8 mouse cellular contexts compared by ENCODE assay signal in the genomic region with DNA sequence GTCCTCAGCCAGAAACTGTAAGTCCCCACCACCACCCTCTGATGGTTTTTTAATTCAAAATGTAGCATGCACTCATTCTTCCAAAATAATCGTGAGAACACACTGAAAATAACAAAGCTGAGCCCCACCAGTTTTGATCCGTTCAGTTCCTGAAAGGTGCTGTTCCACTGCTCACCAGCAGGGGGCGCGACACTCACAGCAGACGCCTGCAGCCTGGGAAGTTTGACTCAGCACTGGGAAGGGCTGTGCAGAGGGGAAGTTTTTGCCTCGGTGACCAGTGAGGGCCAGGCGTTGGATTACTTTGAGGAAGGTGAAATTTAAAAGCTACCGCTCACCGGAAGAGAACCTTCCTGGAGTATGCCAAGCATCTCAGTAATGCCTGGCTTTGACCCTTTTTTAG.
DNase-seq lines count a peak whose midpoint lies in the region; ATAC-seq and TF ChIP-seq lines count a peak whose summit lies in the region.

No protein-coding gene starts in this region.

- no peaks in the 10 kb centered on the region for H3K27me3 ChIP-seq in Patski
- H3K27me3 ChIP-seq in hindbrain, embryonic 14.5 days (ENCODE audit: control insufficient read depth, insufficient read depth, low read length): no peaks in the 10 kb centered on the region

- H3K9ac ChIP-seq in hindbrain, embryonic 14.5 days: no peak overlapping the region

- H3K4me2 ChIP-seq in hindbrain, embryonic 14.5 days (replicated peaks): no peak overlapping the region

- no peaks in the 10 kb centered on the region for H3K9me3 ChIP-seq in hindbrain, embryonic 14.5 days (ENCODE audit: control insufficient read depth, low read length)

- no peak overlapping the region for H3K27ac ChIP-seq in hindbrain, embryonic 14.5 days

- H3K4me3 ChIP-seq in hindbrain, embryonic 14.5 days (replicated peaks; ENCODE audit: low read length): no peak overlapping the region

- H3K36me3 ChIP-seq in hindbrain, embryonic 14.5 days (replicated peaks; ENCODE audit: control insufficient read depth, insufficient read depth): no peaks in the 10 kb centered on the region

- in situ Hi-C loops in Patski (cut with MboI; ENCODE audit: low pct_unique_long_range_greater_than_20kb): loop anchor here (5.0 kb wide), 2 partner anchors 173 to 328 kb away; no protein-coding TSS in a partner anchor

- DNase-seq in Patski (ENCODE audit: low read depth, low spot score): peak; percentile 22
- peak; percentile 81 for DNase-seq in cerebellum, adult 8-10 months
- DNase-seq in frontal cortex, adult 2 months (ENCODE audit: extremely low spot score in 1 of 2, low spot score in 1 of 2): peak; percentile 53 to 92
- DNase-seq in hindbrain, embryonic 14.5 days (ENCODE audit: low spot score): peak; percentile 84
- DNase-seq in layer of hippocampus, postnatal 36 days: peak; percentile 83 to 86
- peak; percentile 83 for DNase-seq in lung, postnatal 25 days (ENCODE audit: low spot score)
- peak; percentile 84 for DNase-seq in right cerebral cortex, postnatal 14 days
- peak; percentile 87 for DNase-seq in urinary bladder, postnatal 25 days (ENCODE audit: low spot score)

- 2% methylated on average over 9 of the region's 9 CpGs for WGBS in hindbrain, embryonic 14.5 days

- H3K4me1 ChIP-seq in hindbrain, embryonic 14.5 days (replicated peaks; ENCODE audit: control insufficient read depth, insufficient read depth, low read length): peaks cover 6% of the 10 kb centered on the region; the same call in 1 of the 2 replicates

- peak; percentile 77 for ATAC-seq in Patski
- no peak for ATAC-seq in hindbrain, embryonic 14.5 days (ENCODE audit: low FRiP score)

- peak; percentile 99 for TF ChIP-seq CTCF in Patski (IDR thresholded peaks at IDR 0.05)

- CTCF ChIA-PET in Patski (lab: Charles Lee): interaction anchor here (0.6 to 2.4 kb wide), 13 partner anchors 9 to 331 kb away, joined by 3 to 12 read pairs (median 3); a partner anchor contains a TSS

- POLR2A ChIA-PET in Patski (lab: Charles Lee): no interaction called here

Comparison
In these comparisons a context has a peak if more than half of its experiments do, and no peak if none do; other contexts are left out.
1. DNase-seq: peak in every context shown above with its lines; median percentile 87 in urinary bladder, postnatal 25 days; 84 in layer of hippocampus, postnatal 36 days; 84 in hindbrain, embryonic 14.5 days; 84 in right cerebral cortex, postnatal 14 days; 83 in lung, postnatal 25 days; 81 in cerebellum, adult 8-10 months; 72 in frontal cortex, adult 2 months; 22 in Patski.